Mouse (Mus musculus): ENCODE results near the gene Bud13.

Gene Bud13

DNA sequence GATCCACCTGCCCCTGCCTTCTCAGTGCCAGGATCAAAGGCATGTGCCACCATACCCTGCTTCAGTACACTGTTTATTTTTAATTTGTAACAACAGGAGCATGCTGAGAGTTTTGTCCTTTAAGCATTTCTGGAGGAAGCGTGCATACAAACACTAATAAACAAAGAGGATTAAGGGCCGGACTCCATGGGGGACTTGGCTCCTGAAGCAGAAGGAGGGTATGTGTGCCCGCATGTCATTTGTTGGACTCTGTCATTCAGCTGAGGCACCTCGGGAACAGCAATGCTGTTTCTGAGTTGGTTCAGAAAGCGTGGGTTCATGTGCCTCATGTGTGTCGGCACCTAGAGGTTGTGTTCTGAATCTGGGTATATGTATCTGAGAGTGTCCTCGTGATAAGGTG is 54.5 kb downstream of the Bud13 start:
- no peak for DNase-seq (ENCODE audit: low read depth, low spot score)

GRCm38 (mm10) chr9:46337852-46338291 is 55.1 kb downstream of the Bud13 start:
- peak; percentile 93 for DNase-seq (ENCODE audit: low read depth, low spot score)

DNA sequence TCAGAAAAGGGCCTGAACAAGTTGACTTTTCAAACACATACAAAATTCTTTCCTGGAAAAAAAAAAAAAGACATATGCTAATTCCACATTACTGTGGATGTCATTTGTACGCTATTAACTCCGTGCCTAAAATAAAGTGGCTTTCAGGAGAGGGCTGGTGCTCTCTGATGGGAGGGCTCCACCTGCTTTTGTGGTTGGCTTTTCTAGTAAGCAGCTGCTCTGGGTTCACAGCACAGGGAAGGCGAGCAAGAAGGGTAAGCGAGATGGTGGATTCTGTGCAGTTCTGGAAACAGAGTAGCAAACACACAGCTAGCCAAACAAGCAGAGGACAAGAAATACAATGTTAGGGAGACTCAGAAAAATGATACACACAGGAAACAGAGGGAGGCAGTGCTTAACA is 55.6 kb downstream of the Bud13 start:
- no peak for DNase-seq (ENCODE audit: low read depth, low spot score)

DNA sequence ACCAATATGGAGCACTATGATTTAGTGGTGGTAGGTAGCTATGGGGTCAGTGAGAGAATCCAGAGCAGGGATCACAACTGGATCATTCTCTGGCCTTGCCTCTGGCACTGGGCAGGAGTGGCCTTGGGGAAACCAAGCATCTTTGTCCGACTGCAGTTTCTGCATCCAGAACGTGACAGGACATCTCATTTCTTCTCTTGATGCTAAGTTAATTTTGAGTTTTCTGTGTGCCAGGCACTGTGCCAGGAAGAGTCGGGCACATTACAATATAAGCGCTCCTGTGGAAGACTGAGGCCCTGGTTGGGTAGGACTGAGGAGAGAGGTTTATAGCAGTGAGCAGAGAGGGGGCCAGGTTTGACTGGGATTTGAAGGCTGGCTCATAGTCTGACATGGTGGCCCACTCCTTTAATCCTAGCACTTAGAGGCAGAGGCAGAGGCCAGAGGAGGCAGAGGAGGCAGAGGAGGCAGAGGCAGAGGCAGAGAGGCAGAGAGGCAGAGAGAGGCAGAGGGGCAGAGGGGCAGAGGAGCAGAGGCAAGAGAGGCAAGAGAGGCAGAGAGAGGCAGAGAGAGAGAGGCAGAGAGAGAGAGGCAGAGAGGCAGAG is 56.3 kb downstream of the Bud13 start:
- DNase-seq (ENCODE audit: low read depth, low spot score): no peak

DNA sequence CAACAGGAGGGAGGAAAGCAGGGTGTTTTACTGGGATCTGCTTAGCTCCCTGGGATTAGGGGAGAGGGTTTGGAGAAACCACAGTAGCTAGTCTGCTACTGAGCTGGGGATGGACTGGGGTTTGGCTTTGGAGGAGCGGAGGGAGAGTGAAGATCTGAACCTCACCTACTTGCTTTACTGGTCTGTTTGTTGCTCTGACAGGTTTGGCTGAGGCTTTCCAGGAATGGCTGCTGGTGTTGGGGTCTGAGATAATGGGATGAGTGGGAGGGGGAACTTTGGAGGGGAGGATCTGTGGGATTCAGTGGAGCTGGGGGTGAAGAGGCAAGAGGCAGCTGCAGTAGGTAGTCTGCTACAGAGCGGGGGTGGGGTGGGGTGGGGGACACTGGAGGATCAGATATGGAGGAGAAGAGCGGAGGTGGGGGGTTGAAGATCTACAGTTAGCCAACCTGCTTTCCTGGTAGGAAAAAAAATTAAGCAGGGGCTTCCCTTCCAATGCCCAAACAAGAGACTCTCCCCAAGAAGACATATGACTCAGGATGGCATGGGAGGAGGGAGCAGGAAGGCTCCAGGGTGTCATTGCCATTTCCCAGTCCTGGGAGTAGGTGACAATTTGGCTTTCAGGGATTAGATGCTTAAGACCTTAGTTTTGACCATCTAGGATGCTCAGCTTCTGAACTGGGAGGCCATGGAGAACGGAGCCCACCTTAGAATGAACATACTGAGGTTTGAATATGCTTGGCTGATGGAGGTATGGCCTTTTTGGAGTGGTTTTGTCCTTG is 63.3 kb downstream of the Bud13 start:
- no peak for DNase-seq (ENCODE audit: low read depth, low spot score)

Measured in ZHBTc4 (cell line).